Mouse (Mus musculus): ENCODE results near the gene Nlrp5. TPM values are rescaled to one million over a fixed set of nuclear protein-coding genes. Genes with fewer than 3 reads are reported as not detected.
"Not testable (repeated sequence)": the region's sequence is repeated elsewhere in the genome, so short reads cannot be mapped to it uniquely, and the experiment has no call there.

Nlrp5 gene
- polyA plus RNA-seq (2012; fragmentation: generic; extraction: Trizol): not detected
- long read RNA-seq, experiment 1: 0 reads
- long read RNA-seq, experiment 2: 0 reads

DNA sequence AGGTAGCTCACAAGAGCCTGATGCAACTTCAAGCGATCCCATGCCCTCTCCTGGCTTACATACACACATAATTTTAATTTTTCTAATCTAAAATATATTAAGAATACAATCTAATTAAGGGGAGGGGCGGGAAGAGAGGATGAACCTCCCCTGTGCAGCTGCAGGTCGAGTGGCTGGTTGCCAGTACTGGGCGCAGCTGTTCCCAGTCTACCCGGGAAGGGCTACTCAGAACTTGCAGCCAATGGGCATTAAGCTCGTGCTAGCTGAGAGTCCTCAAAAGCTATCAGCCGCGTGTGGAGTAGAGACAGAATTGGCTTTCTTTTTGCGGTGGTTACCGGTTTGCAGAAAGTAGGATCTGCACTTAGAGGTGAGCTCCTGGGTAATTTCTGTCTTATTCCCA is at the start of gene Nlrp5:
Gene Nlrp5, plus strand, starts transcription at position 301 of the 400 bp plus-strand sequence.
- Histone ChIP-seq H3K79me2 (ENCODE audit: control insufficient read depth, insufficient read depth) (no peaks in the 10 kb centered on the region), H3K4me3 (ENCODE audit: insufficient read depth, poor library complexity, severe bottlenecking) (no peak within 1 kb of the TSS)
- TF ChIP-seq CEBPB (IDR thresholded peaks at IDR 0.05; ENCODE audit: low read depth) (no peak), CTCF (IDR thresholded peaks at IDR 0.05; ENCODE audit: control insufficient read depth, insufficient read depth, insufficient read length) (no peak), FOSL1 (IDR thresholded peaks at IDR 0.05; ENCODE audit: insufficient read depth, low read length, poor library complexity, severe bottlenecking) (no peak), USF1 (IDR thresholded peaks at IDR 0.05; ENCODE audit: low read depth) (no peak), MAX (IDR thresholded peaks at IDR 0.05) (no peak)

DNA sequence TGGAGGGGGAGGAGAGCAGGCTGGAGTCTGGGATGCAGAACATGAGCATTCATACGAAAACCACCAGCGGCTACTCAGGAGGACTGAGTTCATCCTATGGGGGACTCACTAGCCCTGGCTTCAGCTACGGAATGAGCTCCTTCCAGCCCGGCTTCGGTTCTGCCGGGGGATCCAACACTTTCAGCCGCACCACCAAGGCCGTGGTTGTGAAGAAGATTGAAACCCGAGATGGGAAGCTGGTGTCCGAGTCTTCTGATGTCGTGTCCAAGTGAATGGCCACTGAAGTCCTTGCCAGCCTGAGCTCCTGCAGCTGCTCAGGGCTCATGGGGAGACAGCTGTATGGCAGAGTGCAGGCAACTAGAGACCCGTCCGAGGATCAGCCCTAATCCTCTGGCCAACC is 27.4 kb upstream of the Nlrp5 start:
- not testable (repeated sequence) for H3K79me3 ChIP-seq (ENCODE audit: low read depth); H3ac ChIP-seq (ENCODE audit: control insufficient read depth, insufficient read length, low read depth); H3K36me3 ChIP-seq (ENCODE audit: control insufficient read depth, insufficient read depth); H3K27me3 ChIP-seq (ENCODE audit: control insufficient read depth, insufficient read depth, insufficient read length); H3K4me3 ChIP-seq (ENCODE audit: insufficient read depth, poor library complexity, severe bottlenecking); H3K79me2 ChIP-seq (ENCODE audit: control insufficient read depth, insufficient read depth)

More for the DNA sequence above, at the start of gene Nlrp5:
- H3ac ChIP-seq (ENCODE audit: control insufficient read depth, insufficient read length, low read depth): no peak within 1 kb of the TSS
- no peaks in the 10 kb centered on the region for H3K79me3 ChIP-seq (ENCODE audit: low read depth)
- H3K36me3 ChIP-seq (ENCODE audit: control insufficient read depth, insufficient read depth): no peaks in the 10 kb centered on the region
- H3K27me3 ChIP-seq (ENCODE audit: control insufficient read depth, insufficient read depth, insufficient read length): no peaks in the 10 kb centered on the region

- H3ac ChIP-seq (ENCODE audit: control insufficient read depth, insufficient read length, low read depth); H3K79me3 ChIP-seq (ENCODE audit: low read depth); H3K27me3 ChIP-seq (ENCODE audit: control insufficient read depth, insufficient read depth, insufficient read length); H3K4me3 ChIP-seq (ENCODE audit: insufficient read depth, poor library complexity, severe bottlenecking); H3K36me3 ChIP-seq (ENCODE audit: control insufficient read depth, insufficient read depth); H3K79me2 ChIP-seq (ENCODE audit: control insufficient read depth, insufficient read depth): not testable (repeated sequence)
Measured at GRCm38 (mm10) chr7:23470201-23470600, 84.5 kb downstream of the Nlrp5 start.

DNA sequence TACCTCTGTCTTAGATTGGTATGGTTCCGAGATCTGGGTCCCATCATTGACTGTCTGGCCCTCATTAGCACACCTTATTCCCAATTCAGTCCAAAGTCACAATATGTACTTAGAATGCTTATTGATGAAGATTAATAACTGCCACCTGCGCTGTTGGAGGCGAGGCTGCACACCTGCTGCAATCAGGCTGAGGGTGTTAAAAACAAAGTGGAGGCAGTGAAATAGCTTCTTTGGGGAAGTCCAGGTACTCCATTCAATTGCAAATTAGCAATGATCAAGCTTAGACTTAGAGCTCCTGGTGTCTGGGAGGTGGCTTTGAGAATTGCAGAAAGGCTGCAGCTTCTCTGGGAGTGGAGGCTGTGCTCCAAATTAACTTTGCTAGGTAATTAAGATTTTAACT is 85.1 kb downstream of the Nlrp5 start:
- not testable (repeated sequence) for H3K79me2 ChIP-seq (ENCODE audit: control insufficient read depth, insufficient read depth); H3K79me3 ChIP-seq (ENCODE audit: low read depth); H3K36me3 ChIP-seq (ENCODE audit: control insufficient read depth, insufficient read depth); H3K4me3 ChIP-seq (ENCODE audit: insufficient read depth, poor library complexity, severe bottlenecking); H3ac ChIP-seq (ENCODE audit: control insufficient read depth, insufficient read length, low read depth); H3K27me3 ChIP-seq (ENCODE audit: control insufficient read depth, insufficient read depth, insufficient read length)

GRCm38 (mm10) chr7:23472886-23473285 is 87.2 kb downstream of the Nlrp5 start:
- H3K27me3 ChIP-seq (ENCODE audit: control insufficient read depth, insufficient read depth, insufficient read length); H3ac ChIP-seq (ENCODE audit: control insufficient read depth, insufficient read length, low read depth); H3K79me3 ChIP-seq (ENCODE audit: low read depth); H3K79me2 ChIP-seq (ENCODE audit: control insufficient read depth, insufficient read depth); H3K4me3 ChIP-seq (ENCODE audit: insufficient read depth, poor library complexity, severe bottlenecking); H3K36me3 ChIP-seq (ENCODE audit: control insufficient read depth, insufficient read depth): not testable (repeated sequence)

Small RNA genes within 50 kb of the gene (microRNA-seq; reads per million reads assigned to microRNA genes)
- gene Gm25196 (ENCODE audit: borderline microRNAs expressed): not detected

Other genes with a start within 250 kb of the Nlrp5 start
- not detected for gene Gm10662, start 241.4 kb upstream of the Nlrp5 start, polyA plus RNA-seq (2012; fragmentation: generic; extraction: Trizol)
- not detected for gene Vmn1r165, start 168.6 kb upstream of the Nlrp5 start, polyA plus RNA-seq (2012; fragmentation: generic; extraction: Trizol)
- gene Vmn1r166, start 134.2 kb upstream of the Nlrp5 start, polyA plus RNA-seq (2012; fragmentation: generic; extraction: Trizol): not detected
- gene Gm6902, start 107.0 kb upstream of the Nlrp5 start, polyA plus RNA-seq (2012; fragmentation: generic; extraction: Trizol): not detected
- 1.7 TPM for gene Nlrp4e, start 84.7 kb upstream of the Nlrp5 start, polyA plus RNA-seq (2012; fragmentation: generic; extraction: Trizol)
- not detected for gene Vmn1r167, start 121.3 kb downstream of the Nlrp5 start, polyA plus RNA-seq (2012; fragmentation: generic; extraction: Trizol)
- not detected for gene Vmn1r168, start 153.8 kb downstream of the Nlrp5 start, polyA plus RNA-seq (2012; fragmentation: generic; extraction: Trizol)
- gene Vmn1r169, start 189.6 kb downstream of the Nlrp5 start, polyA plus RNA-seq (2012; fragmentation: generic; extraction: Trizol): not detected
- gene Vmn1r170, start 220.3 kb downstream of the Nlrp5 start, polyA plus RNA-seq (2012; fragmentation: generic; extraction: Trizol): not detected
- not detected for gene Vmn1r171, start 244.8 kb downstream of the Nlrp5 start, polyA plus RNA-seq (2012; fragmentation: generic; extraction: Trizol)

Data from C2C12 (cell line).